Comparison of ENCODE assay signal across 26 mouse cellular contexts in the genomic region with DNA sequence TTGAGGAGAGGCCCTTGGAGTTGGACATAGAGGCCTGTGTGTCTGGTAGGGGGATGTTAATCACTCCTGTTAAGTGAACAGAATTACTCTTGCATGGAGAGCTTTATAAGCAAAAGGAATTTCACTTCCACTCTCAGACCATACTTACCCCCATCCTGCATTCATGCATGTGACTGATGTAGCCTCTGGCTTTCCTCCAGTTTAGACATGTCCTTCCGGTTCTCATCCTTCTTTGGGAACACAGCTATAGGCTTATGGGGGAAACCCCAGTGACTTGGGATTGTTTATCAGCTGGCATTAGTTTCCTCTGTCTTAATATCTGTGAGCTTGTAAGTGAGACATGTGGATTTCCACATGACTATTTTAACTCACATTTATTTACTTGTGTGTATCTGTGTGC.
A peak's percentile ranks its signal among the peaks of the same experiment; 100 is the strongest.
DNase-seq lines count a peak whose midpoint lies in the region; ATAC-seq and TF ChIP-seq lines count a peak whose summit lies in the region.
"Had no signal": no experiment of that assay in that cellular context is flagged by ENCODE, and none has a peak within 500 bp of the region (broad histone marks: within the 10 kb centered on the region; RNA-seq: fewer than 3 reads in every experiment).

No protein-coding gene starts in this region.

- no peak overlapping the region for H3K9ac ChIP-seq in embryonic facial prominence, embryonic 14.5 days (ENCODE audit: low read depth, low read length)
- H3K9ac ChIP-seq in heart, embryonic 16.5 days (ENCODE audit: low read length): no peak overlapping the region
- H3K9ac ChIP-seq in kidney, postnatal 0 days (ENCODE audit: low read depth, low read length): no peak overlapping the region
- H3K9ac ChIP-seq: embryonic facial prominence, embryonic 12.5 days; forebrain, embryonic 12.5 days; limb, embryonic 12.5 days; liver, embryonic 12.5 days; midbrain, embryonic 15.5 days; neural tube, embryonic 12.5 days had no signal

- no peak for ATAC-seq in embryonic facial prominence, embryonic 14.5 days (ENCODE audit: low read depth)
- ATAC-seq in heart, embryonic 16.5 days (replicated peaks; ENCODE audit: extremely low read depth, insufficient read depth, low FRiP score): no peak
- ATAC-seq in kidney, postnatal 0 days (replicated peaks; ENCODE audit: low FRiP score, low read depth): no peak
- ATAC-seq: hindbrain, embryonic 16.5 days; liver, embryonic 12.5 days; midbrain, embryonic 15.5 days had no signal

- TF ChIP-seq CTCF in kidney, postnatal 0 days (IDR thresholded peaks at IDR 0.05; ENCODE audit: low read depth): no peak

- H3K9me3 ChIP-seq in embryonic facial prominence, embryonic 14.5 days (ENCODE audit: control insufficient read depth, low read length): no peaks in the 10 kb centered on the region
- H3K9me3 ChIP-seq in embryonic facial prominence, embryonic 10.5 days: no peaks in the 10 kb centered on the region
- no peaks in the 10 kb centered on the region for H3K9me3 ChIP-seq in heart, embryonic 16.5 days (replicated peaks; ENCODE audit: control insufficient read depth, low read length)
- no peaks in the 10 kb centered on the region for H3K9me3 ChIP-seq in kidney, postnatal 0 days (replicated peaks; ENCODE audit: low read length)
- H3K9me3 ChIP-seq: embryonic facial prominence, embryonic 12.5 days; forebrain, embryonic 12.5 days; hindbrain, embryonic 10.5 days; limb, embryonic 12.5 days; liver, embryonic 12.5 days; midbrain, embryonic 15.5 days; neural tube, embryonic 12.5 days had no signal

- WGBS in embryonic facial prominence, embryonic 14.5 days: 48% methylated on average over 1 of the region's 1 CpGs
- WGBS in embryonic facial prominence, embryonic 10.5 days: 83% methylated on average over 1 of the region's 1 CpGs
- WGBS in heart, embryonic 16.5 days: 20% methylated on average over 1 of the region's 1 CpGs
- 64% methylated on average over 1 of the region's 1 CpGs for WGBS in kidney, postnatal 0 days

- no peaks in the 10 kb centered on the region for H3K27me3 ChIP-seq in embryonic facial prominence, embryonic 14.5 days (replicated peaks; ENCODE audit: control insufficient read depth, insufficient read depth, low read length)
- no peaks in the 10 kb centered on the region for H3K27me3 ChIP-seq in embryonic facial prominence, embryonic 10.5 days (replicated peaks; ENCODE audit: low read depth, poor library complexity, severe bottlenecking)
- H3K27me3 ChIP-seq in heart, embryonic 16.5 days (ENCODE audit: control insufficient read depth, insufficient read depth, low read length): no peaks in the 10 kb centered on the region
- H3K27me3 ChIP-seq in kidney, postnatal 0 days (ENCODE audit: insufficient read depth, low read length): no peaks in the 10 kb centered on the region
- H3K27me3 ChIP-seq: embryonic facial prominence, embryonic 12.5 days; limb, embryonic 12.5 days; liver, embryonic 12.5 days; midbrain, embryonic 15.5 days; neural tube, embryonic 12.5 days had no signal

- no peaks in the 10 kb centered on the region for H3K36me3 ChIP-seq in embryonic facial prominence, embryonic 14.5 days (ENCODE audit: control insufficient read depth, insufficient read depth, low read length)
- no peaks in the 10 kb centered on the region for H3K36me3 ChIP-seq in embryonic facial prominence, embryonic 10.5 days (replicated peaks)
- no peaks in the 10 kb centered on the region for H3K36me3 ChIP-seq in heart, embryonic 16.5 days (ENCODE audit: control insufficient read depth, insufficient read depth)
- H3K36me3 ChIP-seq in kidney, postnatal 0 days (ENCODE audit: insufficient read depth, low read length): no peaks in the 10 kb centered on the region
- H3K36me3 ChIP-seq: embryonic facial prominence, embryonic 12.5 days; forebrain, embryonic 12.5 days; hindbrain, embryonic 10.5 days; limb, embryonic 12.5 days; liver, embryonic 12.5 days; midbrain, embryonic 15.5 days; neural tube, embryonic 12.5 days had no signal

- no peak overlapping the region for H3K27ac ChIP-seq in embryonic facial prominence, embryonic 14.5 days (replicated peaks; ENCODE audit: low read depth, low read length)
- no peak overlapping the region for H3K27ac ChIP-seq in embryonic facial prominence, embryonic 10.5 days (replicated peaks)
- peak overlapping the region; percentile 37; the same call in 1 of the 2 replicates for H3K27ac ChIP-seq in heart, embryonic 16.5 days (ENCODE audit: low read length)
- H3K27ac ChIP-seq in kidney, postnatal 0 days: no peak overlapping the region
- H3K27ac ChIP-seq: embryonic facial prominence, embryonic 12.5 days; forebrain, embryonic 12.5 days; hindbrain, embryonic 10.5 days; layer of hippocampus, adult 2 months; limb, embryonic 12.5 days; liver, embryonic 12.5 days; midbrain, embryonic 15.5 days; neural tube, embryonic 12.5 days; stomach, postnatal 0 days had no signal

- peak; percentile 27 for DNase-seq in embryonic facial prominence, embryonic 14.5 days (ENCODE audit: low spot score)
- no peak for DNase-seq in embryonic facial prominence, embryonic 10.5 days (ENCODE audit: low spot score)
- no peak for DNase-seq in heart, adult 8-10 months (ENCODE audit: low spot score)
- DNase-seq in kidney, postnatal 0 days (ENCODE audit: low spot score): peak; percentile 24
- DNase-seq in kidney, adult 9 months: no peak
- DNase-seq in lung, postnatal 10 days: peak; percentile 8
- no peak for DNase-seq in lung, postnatal 4 days
- DNase-seq: adrenal gland, postnatal 10 days; cerebellum, adult 18-20 months; cerebellum, postnatal 14 days; gastrocnemius, postnatal 25 days; right cerebral cortex, postnatal 14 days; thymus, adult 2 months had no signal

- no peak overlapping the region for H3K4me3 ChIP-seq in embryonic facial prominence, embryonic 14.5 days (ENCODE audit: low read depth, low read length)
- no peak overlapping the region for H3K4me3 ChIP-seq in embryonic facial prominence, embryonic 10.5 days
- no peak overlapping the region for H3K4me3 ChIP-seq in heart, embryonic 16.5 days (ENCODE audit: low read length)
- H3K4me3 ChIP-seq in kidney, postnatal 0 days (replicated peaks; ENCODE audit: low read depth, low read length): no peak overlapping the region
- H3K4me3 ChIP-seq: embryonic facial prominence, embryonic 12.5 days; erythroblast, embryonic 14.5 days; forebrain, embryonic 12.5 days; hindbrain, embryonic 10.5 days; layer of hippocampus, adult 2 months; limb, embryonic 12.5 days; liver, embryonic 12.5 days; midbrain, embryonic 15.5 days; neural tube, embryonic 12.5 days had no signal

- H3K4me2 ChIP-seq in embryonic facial prominence, embryonic 14.5 days (ENCODE audit: low read depth, low read length): no peak overlapping the region
- H3K4me2 ChIP-seq in heart, embryonic 16.5 days (ENCODE audit: low read depth, low read length): no peak overlapping the region
- no peak overlapping the region for H3K4me2 ChIP-seq in kidney, postnatal 0 days (ENCODE audit: low read length)
- H3K4me2 ChIP-seq: embryonic facial prominence, embryonic 12.5 days; forebrain, embryonic 12.5 days; heart, embryonic 11.5 days; limb, embryonic 12.5 days; liver, embryonic 12.5 days; midbrain, embryonic 15.5 days; neural tube, embryonic 12.5 days had no signal

- no peaks in the 10 kb centered on the region for H3K4me1 ChIP-seq in embryonic facial prominence, embryonic 14.5 days (ENCODE audit: control insufficient read depth, insufficient read depth, low read length)
- peaks cover 16% of the 10 kb centered on the region; the same call in 1 of the 2 replicates for H3K4me1 ChIP-seq in embryonic facial prominence, embryonic 10.5 days
- peaks cover 21% of the 10 kb centered on the region for H3K4me1 ChIP-seq in heart, embryonic 16.5 days (ENCODE audit: control insufficient read depth, insufficient read depth, low read length)
- peaks cover 9% of the 10 kb centered on the region; the same call in 1 of the 2 replicates for H3K4me1 ChIP-seq in kidney, postnatal 0 days (replicated peaks; ENCODE audit: insufficient read depth, low read length)
- H3K4me1 ChIP-seq: limb, embryonic 12.5 days; liver, embryonic 12.5 days; midbrain, embryonic 15.5 days; neural tube, embryonic 12.5 days had no signal

Comparison
In these comparisons a context has a peak if more than half of its experiments do, and no peak if none do; other contexts are left out.
1. DNase-seq: peak in embryonic facial prominence, embryonic 14.5 days (single experiment), kidney, postnatal 0 days (single experiment) and lung, postnatal 10 days (single experiment); none in embryonic facial prominence, embryonic 10.5 days (single experiment), heart, adult 8-10 months (single experiment), kidney, adult 9 months (single experiment) and lung, postnatal 4 days (0 of 2).